Mouse (Mus musculus): Measurements from ENCODE around the gene Nmral1. TPM values are rescaled to one million over a fixed set of nuclear protein-coding genes. Genes with fewer than 3 reads are reported as not detected.
A peak's percentile ranks its signal among the peaks of the same experiment; 100 is the strongest.

Gene Nmral1
- polyA plus RNA-seq, 1 experiment from 2014 or later, result 64.5 TPM

- Histone ChIP-seq H3K9ac (no peak overlapping the region), H3K4me3 (no peak overlapping the region), H3K27ac (replicated peaks) (no peak overlapping the region), H3K36me3 (no peaks in the 10 kb centered on the region), H3K27me3 (no peaks in the 10 kb centered on the region), H3K4me1 (replicated peaks) (peaks cover 24% of the 10 kb centered on the region), H3K4me2 (no peak overlapping the region), H3K9me3 (no peaks in the 10 kb centered on the region)
- 71% methylated on average over 3 of the region's 3 CpGs for WGBS
- ATAC-seq (ENCODE audit: low FRiP score, low read depth), result no peak
Observed at GRCm38 (mm10) chr16:4730776-4731358, 11.7 kb upstream of the Nmral1 start.

GRCm38 (mm10) chr16:4727963-4728362 lies 8.8 kb upstream of the Nmral1 start:
- no peak for ATAC-seq (ENCODE audit: low FRiP score, low read depth)
- 78% methylated on average over 1 of the region's 1 CpGs for WGBS

DNA sequence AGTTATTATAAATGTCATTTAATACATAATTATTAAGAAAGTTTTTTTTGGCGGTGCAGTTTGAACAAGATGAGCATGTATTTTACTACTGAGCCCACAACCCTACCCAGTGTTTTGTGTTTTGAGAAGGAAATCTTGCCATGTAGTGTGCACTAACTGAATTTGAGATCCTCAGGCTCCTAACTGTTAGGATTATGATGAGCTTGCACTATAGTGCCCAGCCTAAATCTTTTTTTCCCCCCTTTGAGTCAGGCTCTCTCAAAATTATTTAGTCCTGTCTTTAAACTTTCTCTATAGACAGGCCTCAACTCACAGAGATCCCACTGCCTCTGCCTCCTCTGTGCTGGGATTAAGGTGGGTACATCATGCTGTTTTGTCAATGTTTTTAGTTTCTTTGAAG lies 8.4 kb upstream of the Nmral1 start:
- Histone ChIP-seq H3K4me2 (peak overlapping the region; percentile 88), H3K4me3 (peak overlapping the region; percentile 98; the same call in 1 of the 2 replicates), H3K36me3 (no peaks in the 10 kb centered on the region), H3K4me1 (replicated peaks) (peaks cover 24% of the 10 kb centered on the region), H3K27me3 (no peaks in the 10 kb centered on the region), H3K27ac (replicated peaks) (no peak overlapping the region), H3K9me3 (no peaks in the 10 kb centered on the region), H3K9ac (no peak overlapping the region)
- no peak for ATAC-seq (ENCODE audit: low FRiP score, low read depth)
- WGBS, result 95% methylated on average over 1 of the region's 1 CpGs

More at GRCm38 (mm10) chr16:4727963-4728362, 8.8 kb upstream of the Nmral1 start:
- Histone ChIP-seq H3K4me1 (replicated peaks) (peaks cover 24% of the 10 kb centered on the region), H3K27ac (replicated peaks) (no peak overlapping the region), H3K9ac (no peak overlapping the region), H3K4me2 (no peak overlapping the region), H3K27me3 (no peaks in the 10 kb centered on the region), H3K4me3 (no peak overlapping the region), H3K36me3 (no peaks in the 10 kb centered on the region), H3K9me3 (no peaks in the 10 kb centered on the region)

- Histone ChIP-seq H3K4me2 (peak overlapping the region; percentile 88), H3K4me1 (replicated peaks) (peaks cover 24% of the 10 kb centered on the region), H3K4me3 (peak overlapping the region; percentile 98), H3K27ac (replicated peaks) (peak overlapping the region; percentile 83), H3K9ac (peak overlapping the region; percentile 95), H3K36me3 (no peaks in the 10 kb centered on the region), H3K27me3 (no peaks in the 10 kb centered on the region), H3K9me3 (no peaks in the 10 kb centered on the region)
- WGBS, result under 1% methylated on average over 35 of the region's 40 CpGs
- peak; percentile 14 for ATAC-seq (ENCODE audit: low FRiP score, low read depth)
Observed at GRCm38 (mm10) chr16:4726528-4727128, 7.5 kb upstream of the Nmral1 start.

- Histone ChIP-seq H3K4me3 (peak within 1 kb of the TSS; percentile 98), H3K36me3 (no peaks in the 10 kb centered on the region), H3K4me1 (replicated peaks) (peaks cover 20% of the 10 kb centered on the region), H3K27ac (replicated peaks) (peak within 1 kb of the TSS; percentile 83), H3K4me2 (peak within 1 kb of the TSS; percentile 88), H3K9ac (peak within 1 kb of the TSS; percentile 95), H3K9me3 (no peaks in the 10 kb centered on the region), H3K27me3 (no peaks in the 10 kb centered on the region)
- peak; percentile 96 for ATAC-seq (ENCODE audit: low FRiP score, low read depth)
- 5% methylated on average over 35 of the region's 35 CpGs for WGBS
Observed at GRCm38 (mm10) chr16:4725780-4726527, 6.8 kb upstream of the Nmral1 start, which contains the start of gene Hmox2. TSS of gene Hmox2 (plus strand) at chr16:4726361.

GRCm38 (mm10) chr16:4725266-4725665 lies 6.1 kb upstream of the Nmral1 start:
- 85% methylated on average over 4 of the region's 4 CpGs for WGBS
- no peak overlapping the region for H3K9ac ChIP-seq
- H3K4me1 ChIP-seq (replicated peaks), result peaks cover 17% of the 10 kb centered on the region
- H3K36me3 ChIP-seq, result no peaks in the 10 kb centered on the region
- no peaks in the 10 kb centered on the region for H3K9me3 ChIP-seq
- H3K27me3 ChIP-seq, result no peaks in the 10 kb centered on the region
- no peak for ATAC-seq (ENCODE audit: low FRiP score, low read depth)
- H3K4me2 ChIP-seq, result no peak overlapping the region
- no peak overlapping the region for H3K4me3 ChIP-seq
- H3K27ac ChIP-seq (replicated peaks), result no peak overlapping the region

DNA sequence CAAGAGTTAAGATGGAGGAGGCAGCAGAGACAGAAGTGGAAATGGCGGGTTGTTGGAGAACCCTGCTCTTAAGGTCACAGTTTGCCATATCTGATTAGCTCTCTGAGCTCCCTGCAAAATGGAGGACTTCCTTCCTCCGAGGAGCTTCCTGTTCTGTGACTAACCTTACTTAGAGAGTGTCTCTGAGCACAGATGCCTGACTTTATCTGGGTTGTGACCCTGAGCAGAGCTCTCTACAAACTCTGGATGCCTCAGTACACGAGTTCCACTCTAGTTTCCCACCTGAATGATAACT lies 3.7 kb upstream of the Nmral1 start:
- Histone ChIP-seq H3K9ac (no peak overlapping the region), H3K4me2 (no peak overlapping the region), H3K36me3 (no peaks in the 10 kb centered on the region), H3K4me3 (no peak overlapping the region), H3K9me3 (no peaks in the 10 kb centered on the region), H3K27ac (replicated peaks) (no peak overlapping the region), H3K4me1 (replicated peaks) (peaks cover 19% of the 10 kb centered on the region), H3K27me3 (no peaks in the 10 kb centered on the region)
- 72% methylated on average over 3 of the region's 3 CpGs for WGBS
- ATAC-seq (ENCODE audit: low FRiP score, low read depth), result no peak

DNA sequence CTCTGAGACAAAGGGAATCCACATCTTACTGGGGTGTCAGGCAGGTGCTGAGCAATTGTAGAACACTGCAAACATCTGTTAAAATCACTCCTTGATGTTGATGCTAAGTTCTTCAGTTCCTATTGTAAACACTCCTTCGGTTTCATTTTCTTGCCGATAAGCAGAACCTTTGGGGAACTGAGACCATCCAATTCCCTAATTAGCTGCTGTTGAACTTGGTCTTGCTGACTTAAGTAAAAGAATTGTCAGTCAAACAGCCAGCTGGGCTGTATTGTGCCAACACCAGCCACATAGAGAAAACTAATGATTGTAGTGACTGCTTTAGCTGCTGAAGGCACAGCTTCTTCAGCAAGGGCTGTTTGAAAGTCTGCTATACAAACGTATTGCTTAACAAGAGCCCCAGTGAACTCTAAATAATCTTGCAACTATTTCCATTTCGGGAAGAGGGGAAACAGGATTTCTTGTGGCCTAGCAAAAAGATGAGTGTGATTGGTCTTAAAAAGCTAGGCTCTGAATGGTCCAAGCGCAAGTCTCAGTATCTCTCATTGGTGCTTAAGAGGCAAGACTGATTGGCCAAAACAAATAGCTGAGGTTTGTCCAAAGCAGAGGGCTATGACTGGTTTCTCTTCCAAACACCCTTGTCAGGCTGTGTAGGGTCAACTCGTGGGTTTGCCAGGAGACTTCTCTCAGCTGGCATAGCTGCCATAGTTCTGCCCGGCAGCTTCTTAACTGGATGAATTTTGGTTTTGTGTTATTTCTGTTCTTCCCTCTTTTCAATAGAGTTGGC lies 3.2 kb upstream of the Nmral1 start:
- H3K4me3 ChIP-seq, result no peak overlapping the region
- WGBS, result 81% methylated on average over 7 of the region's 7 CpGs
- H3K9ac ChIP-seq, result no peak overlapping the region
- no peaks in the 10 kb centered on the region for H3K36me3 ChIP-seq
- no peak overlapping the region for H3K4me2 ChIP-seq
- H3K27ac ChIP-seq (replicated peaks), result no peak overlapping the region
- peaks cover 19% of the 10 kb centered on the region for H3K4me1 ChIP-seq (replicated peaks)
- H3K9me3 ChIP-seq, result no peaks in the 10 kb centered on the region
- no peak for ATAC-seq (ENCODE audit: low FRiP score, low read depth)
- no peaks in the 10 kb centered on the region for H3K27me3 ChIP-seq

DNA sequence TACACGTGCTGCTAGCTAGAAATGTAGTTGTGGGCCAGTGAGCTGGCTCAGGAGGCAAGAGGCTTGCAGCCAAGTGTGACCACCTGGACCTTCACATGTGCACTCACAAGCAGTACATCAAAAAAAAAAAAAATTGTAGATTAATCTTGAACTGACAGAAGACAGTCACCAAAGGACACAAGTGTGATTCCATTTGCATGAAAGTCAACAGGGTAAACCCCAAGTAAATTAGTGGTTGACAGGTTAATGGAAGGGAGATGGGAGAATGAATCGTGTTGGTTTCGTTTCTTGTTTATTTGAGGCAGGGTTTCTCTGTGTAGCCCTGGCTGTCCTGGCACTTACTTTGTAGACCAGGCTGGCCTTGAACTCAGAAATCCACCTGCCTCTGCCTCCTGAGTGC lies 1.3 kb downstream of the Nmral1 start:
- peak overlapping the region; percentile 67 for H3K4me2 ChIP-seq
- H3K4me3 ChIP-seq, result peak overlapping the region; percentile 73
- ATAC-seq (ENCODE audit: low FRiP score, low read depth), result no peak
- H3K9me3 ChIP-seq, result no peaks in the 10 kb centered on the region
- peaks cover 18% of the 10 kb centered on the region for H3K36me3 ChIP-seq
- H3K4me1 ChIP-seq (replicated peaks), result peaks cover 12% of the 10 kb centered on the region; the same call in 1 of the 2 replicates
- H3K27me3 ChIP-seq, result no peaks in the 10 kb centered on the region
- no peak overlapping the region for H3K27ac ChIP-seq (replicated peaks)
- 59% methylated on average over 3 of the region's 3 CpGs for WGBS
- H3K9ac ChIP-seq, result peak overlapping the region; percentile 64; the same call in 1 of the 2 replicates

DNA sequence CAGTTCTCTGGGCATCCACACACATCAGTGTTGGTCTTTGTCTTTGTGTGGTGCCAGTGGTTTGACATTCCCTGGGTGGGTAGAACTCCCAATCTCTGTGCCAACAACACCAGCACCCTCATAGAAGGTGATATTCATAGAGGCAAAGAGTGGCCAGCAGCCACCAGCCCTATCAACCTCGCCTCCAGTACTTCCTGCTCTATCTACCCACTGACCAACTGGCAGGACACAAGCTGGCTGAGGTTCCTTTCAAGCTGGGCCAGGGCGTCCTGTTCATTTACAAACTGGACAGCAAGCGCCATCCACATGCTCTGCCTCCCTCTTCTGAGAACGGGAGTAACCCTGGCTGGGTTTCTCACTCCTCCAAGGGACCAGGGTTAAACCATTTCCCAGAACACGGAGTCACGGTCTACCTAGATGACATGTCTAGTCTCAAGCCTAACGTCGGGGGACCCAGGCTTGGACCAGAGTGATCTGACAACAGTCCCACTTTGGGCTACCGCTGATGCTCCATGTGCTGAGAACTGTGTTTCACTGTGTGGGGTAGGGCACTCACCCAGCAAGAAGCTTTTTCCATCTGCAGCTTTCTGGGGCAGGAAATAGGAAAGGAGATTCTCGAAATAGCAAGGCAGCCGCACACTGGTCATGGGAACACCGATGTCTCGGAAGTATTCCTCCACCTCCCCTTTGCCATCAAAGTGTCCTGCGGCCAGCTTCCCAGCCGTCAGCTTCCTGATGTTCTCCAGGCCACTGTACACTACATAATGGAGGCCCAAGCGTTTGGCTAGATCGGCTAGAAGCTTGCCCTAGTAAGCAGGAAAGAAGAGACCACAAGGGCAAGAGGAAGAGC lies 5.1 kb downstream of the Nmral1 start:
- Histone ChIP-seq H3K9me3 (no peaks in the 10 kb centered on the region), H3K27me3 (no peaks in the 10 kb centered on the region), H3K4me2 (no peak overlapping the region), H3K36me3 (peaks cover 28% of the 10 kb centered on the region), H3K4me1 (replicated peaks) (peaks cover 9% of the 10 kb centered on the region; the same call in 1 of the 2 replicates), H3K4me3 (no peak overlapping the region), H3K27ac (replicated peaks) (no peak overlapping the region), H3K9ac (no peak overlapping the region)
- 91% methylated on average over 17 of the region's 17 CpGs for WGBS
- ATAC-seq (ENCODE audit: low FRiP score, low read depth), result no peak

GRCm38 (mm10) chr16:4711173-4711572 lies 8.0 kb downstream of the Nmral1 start:
- H3K36me3 ChIP-seq, result peaks cover 47% of the 10 kb centered on the region
- no peaks in the 10 kb centered on the region for H3K4me1 ChIP-seq (replicated peaks)
- H3K27me3 ChIP-seq, result no peaks in the 10 kb centered on the region
- H3K4me2 ChIP-seq, result no peak overlapping the region
- no peak overlapping the region for H3K4me3 ChIP-seq
- no peak for ATAC-seq (ENCODE audit: low FRiP score, low read depth)
- no peak overlapping the region for H3K27ac ChIP-seq (replicated peaks)
- no peak overlapping the region for H3K9ac ChIP-seq
- 89% methylated on average over 4 of the region's 4 CpGs for WGBS
- H3K9me3 ChIP-seq, result no peaks in the 10 kb centered on the region

Data from hindbrain, embryonic 15.5 days (tissue).